Mouse (Mus musculus) midbrain, embryonic 15.5 days (tissue): Measurements from ENCODE around the gene Zfp1. TPM values are rescaled to one million over a fixed set of nuclear protein-coding genes. Genes with fewer than 3 reads are reported as not detected.
A peak's percentile ranks its signal among the peaks of the same experiment; 100 is the strongest.

Experiments
- ATAC-seq: fragments of 200-750 bp; cut with Nextera tagmentation; replicated peaks from 2 replicates; pipeline ENCODE4 v1.8.0; 2017; ENCODE audit warnings: moderate TSS enrichment
- H3K27ac ChIP-seq: fragments of 300-500 bp; sonication (generic); 2 replicates; pipeline ENCODE4 v1.5.1; 2015; ENCODE audit warnings: mild to moderate bottlenecking, inconsistent platforms
- H3K27me3 ChIP-seq: fragments of 300-500 bp; sonication (generic); replicated peaks from 2 replicates; pipeline ENCODE4 v1.6.1; 2015; ENCODE audit warnings: inconsistent platforms
- H3K36me3 ChIP-seq: fragments of 300-500 bp; sonication (generic); replicated peaks from 2 replicates; pipeline ENCODE4 v1.6.1; 2015; ENCODE audit warnings: inconsistent platforms
- H3K4me1 ChIP-seq: fragments of 300-500 bp; sonication (generic); 2 replicates; pipeline ENCODE4 v1.6.1; 2015; ENCODE audit warnings: inconsistent platforms
- H3K4me2 ChIP-seq: fragments of 300-500 bp; sonication (generic); 2 replicates; pipeline ENCODE4 v1.6.1; 2015; ENCODE audit warnings: inconsistent platforms, mild to moderate bottlenecking, moderate library complexity
- H3K4me3 ChIP-seq: fragments of 300-500 bp; sonication (generic); 2 replicates; pipeline ENCODE4 v1.5.1; 2015; ENCODE audit warnings: mild to moderate bottlenecking, inconsistent platforms
- H3K9ac ChIP-seq: fragments of 300-500 bp; sonication (generic); 2 replicates; pipeline ENCODE4 v1.6.1; 2015; ENCODE audit warnings: mild to moderate bottlenecking, inconsistent platforms
- H3K9me3 ChIP-seq: fragments of 300-500 bp; sonication (generic); 2 replicates; pipeline ENCODE4 v1.6.1; 2016; ENCODE audit warnings: inconsistent platforms
- WGBS: fragments of 180-500 bp; shearing (Covaris S2); methylation state at CpG from one replicate; pipeline ENCODE4 v1.1.7; 2015; ENCODE audit warnings: mixed read lengths; 5-methylcytosine and 5-hydroxymethylcytosine counted together
- polyA plus RNA-seq: library from polyadenylated mRNA; unstranded; fragments of >200 nt; fragmentation: Nextera tagmentation; extraction: Ambion mirVana; gene quantifications from 2 replicates; pipeline ENCODE4 v1.2.1, GENCODE M21; 2015

Zfp1 gene
- polyA plus RNA-seq, 1 experiment from 2014 or later: 29.1 TPM

- Histone ChIP-seq H3K4me3 (no peak overlapping the region), H3K27me3 (no peaks in the 10 kb centered on the region), H3K27ac (no peak overlapping the region), H3K4me1 (no peaks in the 10 kb centered on the region), H3K4me2 (no peak overlapping the region), H3K9ac (no peak overlapping the region), H3K36me3 (peaks cover 14% of the 10 kb centered on the region), H3K9me3 (no peaks in the 10 kb centered on the region)
- 92% methylated on average over 6 of the region's 6 CpGs for WGBS
- ATAC-seq: no peak
These were observed 65.1 kb downstream of the Zfp1 start for GRCm38 (mm10) chr8:111708265-111708664.

- Histone ChIP-seq H3K27me3 (no peaks in the 10 kb centered on the region), H3K27ac (no peak overlapping the region), H3K9ac (no peak overlapping the region), H3K4me1 (no peaks in the 10 kb centered on the region), H3K9me3 (no peaks in the 10 kb centered on the region), H3K4me2 (no peak overlapping the region), H3K36me3 (peaks cover 23% of the 10 kb centered on the region), H3K4me3 (no peak overlapping the region)
- WGBS: 89% methylated on average over 1 of the region's 1 CpGs
- ATAC-seq: no peak
These were observed 66.0 kb downstream of the Zfp1 start for GRCm38 (mm10) chr8:111709223-111709622.

GRCm38 (mm10) chr8:111710777-111711485 lies 67.7 kb downstream of the Zfp1 start:
- ATAC-seq: no peak
- Histone ChIP-seq H3K4me1 (peaks cover 10% of the 10 kb centered on the region), H3K36me3 (peaks cover 30% of the 10 kb centered on the region), H3K4me2 (no peak overlapping the region), H3K9me3 (no peaks in the 10 kb centered on the region), H3K4me3 (no peak overlapping the region), H3K9ac (no peak overlapping the region), H3K27ac (no peak overlapping the region), H3K27me3 (no peaks in the 10 kb centered on the region)
- WGBS: 93% methylated on average over 20 of the region's 20 CpGs

- WGBS: 79% methylated on average over 9 of the region's 9 CpGs
- Histone ChIP-seq H3K27me3 (no peaks in the 10 kb centered on the region), H3K9ac (no peak overlapping the region), H3K4me2 (no peak overlapping the region), H3K4me3 (no peak overlapping the region), H3K36me3 (peaks cover 30% of the 10 kb centered on the region), H3K9me3 (no peaks in the 10 kb centered on the region), H3K27ac (no peak overlapping the region), H3K4me1 (peaks cover 22% of the 10 kb centered on the region)
- ATAC-seq: no peak
These were observed 68.9 kb downstream of the Zfp1 start for GRCm38 (mm10) chr8:111712135-111712534.

- WGBS: 85% methylated on average over 6 of the region's 6 CpGs
- Histone ChIP-seq H3K4me3 (no peak overlapping the region), H3K36me3 (peaks cover 30% of the 10 kb centered on the region), H3K4me2 (no peak overlapping the region), H3K4me1 (peaks cover 26% of the 10 kb centered on the region), H3K27me3 (no peaks in the 10 kb centered on the region), H3K27ac (no peak overlapping the region), H3K9ac (no peak overlapping the region), H3K9me3 (no peaks in the 10 kb centered on the region)
- no peak for ATAC-seq
These were observed 69.4 kb downstream of the Zfp1 start for GRCm38 (mm10) chr8:111712588-111712987.

GRCm38 (mm10) chr8:111713291-111713690 lies 70.1 kb downstream of the Zfp1 start:
- Histone ChIP-seq H3K9me3 (no peaks in the 10 kb centered on the region), H3K4me3 (no peak overlapping the region), H3K4me1 (peaks cover 33% of the 10 kb centered on the region), H3K27me3 (no peaks in the 10 kb centered on the region), H3K36me3 (peaks cover 30% of the 10 kb centered on the region), H3K27ac (no peak overlapping the region), H3K4me2 (no peak overlapping the region), H3K9ac (no peak overlapping the region)
- 95% methylated on average over 11 of the region's 11 CpGs for WGBS
- no peak for ATAC-seq

GRCm38 (mm10) chr8:111713817-111714216 lies 70.6 kb downstream of the Zfp1 start:
- Histone ChIP-seq H3K9me3 (no peaks in the 10 kb centered on the region), H3K4me1 (peaks cover 35% of the 10 kb centered on the region), H3K4me2 (no peak overlapping the region), H3K4me3 (no peak overlapping the region), H3K36me3 (peaks cover 30% of the 10 kb centered on the region), H3K27ac (no peak overlapping the region), H3K9ac (no peak overlapping the region), H3K27me3 (no peaks in the 10 kb centered on the region)
- ATAC-seq: no peak
- WGBS: 93% methylated on average over 25 of the region's 25 CpGs

GRCm38 (mm10) chr8:111714295-111714694 lies 71.1 kb downstream of the Zfp1 start:
- Histone ChIP-seq H3K4me3 (no peak overlapping the region), H3K4me1 (peaks cover 37% of the 10 kb centered on the region), H3K4me2 (no peak overlapping the region), H3K27ac (no peak overlapping the region), H3K9me3 (no peaks in the 10 kb centered on the region), H3K36me3 (peaks cover 30% of the 10 kb centered on the region), H3K27me3 (no peaks in the 10 kb centered on the region), H3K9ac (no peak overlapping the region)
- 95% methylated on average over 12 of the region's 12 CpGs for WGBS
- no peak for ATAC-seq

- Histone ChIP-seq H3K27ac (peak overlapping the region; percentile 92), H3K27me3 (no peaks in the 10 kb centered on the region), H3K9me3 (no peaks in the 10 kb centered on the region), H3K36me3 (peaks cover 31% of the 10 kb centered on the region), H3K4me1 (peaks cover 37% of the 10 kb centered on the region), H3K4me3 (no peak overlapping the region), H3K9ac (no peak overlapping the region), H3K4me2 (no peak overlapping the region)
- WGBS: 79% methylated on average over 13 of the region's 13 CpGs
- ATAC-seq: no peak
These were observed 72.3 kb downstream of the Zfp1 start for GRCm38 (mm10) chr8:111715514-111715913.

GRCm38 (mm10) chr8:111716603-111717487 lies 73.6 kb downstream of the Zfp1 start:
- Histone ChIP-seq H3K4me3 (no peak overlapping the region), H3K36me3 (peaks cover 22% of the 10 kb centered on the region), H3K9ac (peak overlapping the region; percentile 19; the same call in 1 of the 2 replicates), H3K27me3 (no peaks in the 10 kb centered on the region), H3K9me3 (no peaks in the 10 kb centered on the region), H3K4me1 (peaks cover 37% of the 10 kb centered on the region), H3K27ac (peak overlapping the region; percentile 92), H3K4me2 (peak overlapping the region; percentile 26)
- ATAC-seq: peak; percentile 86
- 15% methylated on average over 10 of the region's 10 CpGs for WGBS

- ATAC-seq: peak; percentile 35
- peak overlapping the region; percentile 26 for H3K4me2 ChIP-seq
- H3K9me3 ChIP-seq: no peaks in the 10 kb centered on the region
- H3K9ac ChIP-seq: peak overlapping the region; percentile 19; the same call in 1 of the 2 replicates
- H3K36me3 ChIP-seq: peaks cover 22% of the 10 kb centered on the region
- no peak overlapping the region for H3K4me3 ChIP-seq
- peak overlapping the region; percentile 92 for H3K27ac ChIP-seq
- peaks cover 37% of the 10 kb centered on the region for H3K4me1 ChIP-seq
- H3K27me3 ChIP-seq: no peaks in the 10 kb centered on the region
- WGBS: 20% methylated on average over 4 of the region's 4 CpGs
These were observed 74.2 kb downstream of the Zfp1 start for GRCm38 (mm10) chr8:111717488-111717792.

GRCm38 (mm10) chr8:111717866-111718265 lies 74.7 kb downstream of the Zfp1 start:
- Histone ChIP-seq H3K4me2 (peak overlapping the region; percentile 26; the same call in 1 of the 2 replicates), H3K27ac (peak overlapping the region; percentile 92), H3K4me1 (peaks cover 37% of the 10 kb centered on the region), H3K27me3 (no peaks in the 10 kb centered on the region), H3K4me3 (no peak overlapping the region), H3K36me3 (peaks cover 22% of the 10 kb centered on the region), H3K9ac (peak overlapping the region; percentile 19; the same call in 1 of the 2 replicates), H3K9me3 (no peaks in the 10 kb centered on the region)
- WGBS: 31% methylated on average over 6 of the region's 6 CpGs
- no peak for ATAC-seq
